Mouse (Mus musculus): ENCODE measurements around the gene 4930432M17Rik. TPM values are rescaled to one million over a fixed set of nuclear protein-coding genes. Genes with fewer than 3 reads are reported as not detected.

Gene 4930432M17Rik
- total and polyA plus RNA-seq, 2 experiments from 2014 or later: not detected

DNA sequence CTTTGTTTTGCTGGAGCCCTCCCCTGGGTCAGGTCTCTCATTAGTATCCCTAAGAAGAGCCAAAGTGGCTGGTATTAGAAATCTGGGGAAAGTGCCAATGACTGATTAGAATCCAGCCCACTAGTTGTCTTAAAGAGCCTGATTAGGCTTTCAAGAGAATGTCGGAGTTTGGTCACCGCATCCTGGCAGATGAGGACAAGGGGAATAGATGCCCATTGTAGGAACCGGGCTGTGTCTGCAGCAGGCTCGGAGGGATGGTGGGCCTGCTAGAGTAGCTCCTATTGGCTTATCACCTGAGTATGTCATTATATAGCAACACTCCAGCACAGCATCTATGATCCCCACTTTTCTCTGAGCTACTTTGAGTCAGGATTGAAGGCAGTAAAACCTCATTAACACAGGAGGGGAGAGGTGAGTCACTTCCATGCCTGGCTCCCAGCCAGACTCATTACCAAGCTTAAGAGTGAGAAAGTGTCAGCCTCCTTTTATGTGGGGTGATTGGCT, 15.9 kb downstream of the 4930432M17Rik start:
- Histone ChIP-seq H3K36me3 (ENCODE audit: insufficient read depth, low read length) (no peaks in the 10 kb centered on the region), H3K4me1 (ENCODE audit: insufficient read depth, low read length) (no peaks in the 10 kb centered on the region), H3K9ac (replicated peaks; ENCODE audit: low read length, poor library complexity, severe bottlenecking) (no peak overlapping the region), H3K9me3 (ENCODE audit: low read length) (no peaks in the 10 kb centered on the region), H3K4me2 (ENCODE audit: low read depth, low read length, poor library complexity, severe bottlenecking) (no peak overlapping the region), H3K27ac (ENCODE audit: low read depth, low read length) (no peak overlapping the region), H3K4me3 (ENCODE audit: low read depth, low read length) (no peak overlapping the region), H3K27me3 (ENCODE audit: insufficient read depth, low read length) (no peaks in the 10 kb centered on the region)
- ATAC-seq (ENCODE audit: low FRiP score) (no peak), DNase-seq (ENCODE audit: low spot score) (peak; percentile 41)
- 70% methylated on average over 4 of the region's 4 CpGs for WGBS
- TF ChIP-seq CTCF (IDR thresholded peaks at IDR 0.05): no peak

- no peak for ATAC-seq (ENCODE audit: low FRiP score)
- no peaks in the 10 kb centered on the region for H3K9me3 ChIP-seq (ENCODE audit: low read length)
- 81% methylated on average over 3 of the region's 3 CpGs for WGBS
- no peak overlapping the region for H3K4me2 ChIP-seq (ENCODE audit: low read depth, low read length, poor library complexity, severe bottlenecking)
- H3K4me1 ChIP-seq (ENCODE audit: insufficient read depth, low read length): no peaks in the 10 kb centered on the region
- no peak overlapping the region for H3K9ac ChIP-seq (replicated peaks; ENCODE audit: low read length, poor library complexity, severe bottlenecking)
- TF ChIP-seq CTCF (IDR thresholded peaks at IDR 0.05): no peak
- no peak overlapping the region for H3K27ac ChIP-seq (ENCODE audit: low read depth, low read length)
- no peaks in the 10 kb centered on the region for H3K36me3 ChIP-seq (ENCODE audit: insufficient read depth, low read length)
- no peak for DNase-seq (ENCODE audit: low spot score)
- H3K4me3 ChIP-seq (ENCODE audit: low read depth, low read length): no peak overlapping the region
- H3K27me3 ChIP-seq (ENCODE audit: insufficient read depth, low read length): no peaks in the 10 kb centered on the region
Measured at GRCm38 (mm10) chr3:121687741-121688140, 17.2 kb downstream of the 4930432M17Rik start.

DNA sequence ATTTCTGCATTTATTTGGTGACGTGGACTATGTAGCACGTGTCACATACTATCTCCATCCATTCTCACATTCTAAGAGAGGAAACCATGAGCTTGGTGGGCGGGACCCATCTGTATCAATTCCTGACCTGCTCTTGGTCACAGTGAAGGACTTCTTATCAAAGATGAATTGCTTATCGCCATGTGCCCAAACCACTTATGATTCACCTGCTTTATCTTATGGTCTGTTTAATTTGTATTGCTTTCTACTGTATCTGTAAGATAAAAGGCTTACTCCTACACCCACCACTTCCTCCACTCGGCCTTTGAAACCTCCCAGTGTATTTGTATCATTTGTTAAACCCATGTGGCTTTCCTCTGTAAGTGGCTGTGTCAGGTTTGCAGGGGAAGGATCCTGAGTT, 18.5 kb downstream of the 4930432M17Rik start:
- Histone ChIP-seq H3K27me3 (ENCODE audit: insufficient read depth, low read length) (no peaks in the 10 kb centered on the region), H3K36me3 (ENCODE audit: insufficient read depth, low read length) (no peaks in the 10 kb centered on the region), H3K4me2 (ENCODE audit: low read depth, low read length, poor library complexity, severe bottlenecking) (no peak overlapping the region), H3K4me3 (ENCODE audit: low read depth, low read length) (no peak overlapping the region), H3K4me1 (ENCODE audit: insufficient read depth, low read length) (no peaks in the 10 kb centered on the region), H3K9ac (replicated peaks; ENCODE audit: low read length, poor library complexity, severe bottlenecking) (no peak overlapping the region), H3K9me3 (ENCODE audit: low read length) (no peaks in the 10 kb centered on the region), H3K27ac (ENCODE audit: low read depth, low read length) (no peak overlapping the region)
- DNase-seq (ENCODE audit: low spot score): no peak
- ATAC-seq (ENCODE audit: low FRiP score): no peak
- no peak for TF ChIP-seq CTCF (IDR thresholded peaks at IDR 0.05)
- 89% methylated on average over 5 of the region's 5 CpGs for WGBS

DNA sequence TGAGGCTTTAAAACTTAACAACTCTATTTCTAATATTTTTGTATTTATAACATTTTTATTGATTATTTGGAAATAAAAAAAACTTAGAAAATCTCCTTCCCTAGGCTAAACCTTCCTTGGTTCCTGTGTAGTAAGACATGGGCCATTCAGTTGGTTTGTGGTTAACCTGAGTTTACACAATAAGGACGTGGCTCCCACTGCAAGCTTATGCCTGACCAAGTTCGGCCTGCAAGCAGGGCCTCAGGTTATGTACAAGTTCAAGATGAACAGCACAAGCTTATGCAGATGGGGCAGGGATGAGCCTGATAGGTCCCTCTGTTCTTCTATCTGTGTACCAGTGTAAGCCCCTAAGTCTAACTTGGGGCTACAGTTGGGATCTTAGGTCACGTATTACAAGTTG, 19.1 kb downstream of the 4930432M17Rik start:
- no peak for TF ChIP-seq CTCF (IDR thresholded peaks at IDR 0.05)
- no peak for DNase-seq (ENCODE audit: low spot score)
- 91% methylated on average over 3 of the region's 3 CpGs for WGBS
- Histone ChIP-seq H3K4me2 (ENCODE audit: low read depth, low read length, poor library complexity, severe bottlenecking) (no peak overlapping the region), H3K4me3 (ENCODE audit: low read depth, low read length) (no peak overlapping the region), H3K4me1 (ENCODE audit: insufficient read depth, low read length) (no peaks in the 10 kb centered on the region), H3K27ac (ENCODE audit: low read depth, low read length) (no peak overlapping the region), H3K9me3 (ENCODE audit: low read length) (no peaks in the 10 kb centered on the region), H3K36me3 (ENCODE audit: insufficient read depth, low read length) (no peaks in the 10 kb centered on the region), H3K9ac (replicated peaks; ENCODE audit: low read length, poor library complexity, severe bottlenecking) (no peak overlapping the region), H3K27me3 (ENCODE audit: insufficient read depth, low read length) (no peaks in the 10 kb centered on the region)
- ATAC-seq (ENCODE audit: low FRiP score): no peak

DNA sequence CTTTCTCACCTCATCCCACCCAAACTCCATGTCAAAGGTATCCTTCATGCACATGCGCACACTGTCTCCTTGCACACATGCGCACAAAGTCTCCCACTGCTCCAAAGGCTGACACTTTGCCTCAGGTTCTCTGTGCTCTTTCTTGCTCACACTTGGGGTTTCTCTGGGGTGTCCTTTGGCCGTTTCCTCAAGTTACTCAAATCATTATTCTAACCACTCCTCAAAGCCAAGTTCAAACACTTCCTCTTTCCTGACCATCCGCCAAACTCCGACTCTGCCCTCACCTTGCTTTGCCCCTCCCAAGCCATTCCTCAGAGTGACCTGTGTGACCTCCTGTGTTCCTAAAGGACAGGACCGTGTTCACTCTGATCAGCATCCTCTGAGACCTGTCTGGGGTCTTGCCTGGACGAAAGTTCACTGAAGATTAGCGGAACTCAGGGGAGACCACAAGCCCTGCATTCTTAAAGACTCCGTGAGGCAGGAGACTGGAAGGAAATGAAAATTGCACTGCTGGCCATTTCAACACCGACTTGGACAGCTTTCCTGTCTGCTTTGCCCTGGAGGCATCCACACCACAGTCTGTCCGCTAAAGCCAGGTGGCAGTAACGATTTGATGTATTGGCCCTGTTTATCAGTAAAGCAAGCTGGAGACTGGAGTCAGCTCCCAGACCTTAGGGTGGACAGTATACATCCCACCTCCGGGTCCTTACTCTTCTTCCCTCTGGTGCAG, 22.6 kb downstream of the 4930432M17Rik start:
- DNase-seq (ENCODE audit: low spot score): peak; percentile 3
- no peak overlapping the region for H3K27ac ChIP-seq (ENCODE audit: low read depth, low read length)
- no peak for TF ChIP-seq CTCF (IDR thresholded peaks at IDR 0.05)
- no peaks in the 10 kb centered on the region for H3K27me3 ChIP-seq (ENCODE audit: insufficient read depth, low read length)
- H3K4me1 ChIP-seq (ENCODE audit: insufficient read depth, low read length): no peaks in the 10 kb centered on the region
- no peak overlapping the region for H3K9ac ChIP-seq (replicated peaks; ENCODE audit: low read length, poor library complexity, severe bottlenecking)
- H3K9me3 ChIP-seq (ENCODE audit: low read length): no peaks in the 10 kb centered on the region
- ATAC-seq (ENCODE audit: low FRiP score): no peak
- 77% methylated on average over 13 of the region's 13 CpGs for WGBS
- no peak overlapping the region for H3K4me3 ChIP-seq (ENCODE audit: low read depth, low read length)
- no peaks in the 10 kb centered on the region for H3K36me3 ChIP-seq (ENCODE audit: insufficient read depth, low read length)
- H3K4me2 ChIP-seq (ENCODE audit: low read depth, low read length, poor library complexity, severe bottlenecking): no peak overlapping the region

GRCm38 (mm10) chr3:121693746-121694145, 23.2 kb downstream of the 4930432M17Rik start:
- no peak overlapping the region for H3K27ac ChIP-seq (ENCODE audit: low read depth, low read length)
- H3K4me1 ChIP-seq (ENCODE audit: insufficient read depth, low read length): no peaks in the 10 kb centered on the region
- no peaks in the 10 kb centered on the region for H3K27me3 ChIP-seq (ENCODE audit: insufficient read depth, low read length)
- no peak for ATAC-seq (ENCODE audit: low FRiP score)
- H3K9ac ChIP-seq (replicated peaks; ENCODE audit: low read length, poor library complexity, severe bottlenecking): no peak overlapping the region
- H3K4me2 ChIP-seq (ENCODE audit: low read depth, low read length, poor library complexity, severe bottlenecking): no peak overlapping the region
- TF ChIP-seq CTCF (IDR thresholded peaks at IDR 0.05): no peak
- H3K9me3 ChIP-seq (ENCODE audit: low read length): no peaks in the 10 kb centered on the region
- H3K36me3 ChIP-seq (ENCODE audit: insufficient read depth, low read length): no peaks in the 10 kb centered on the region
- WGBS: 91% methylated on average over 5 of the region's 5 CpGs
- DNase-seq (ENCODE audit: low spot score): no peak
- no peak overlapping the region for H3K4me3 ChIP-seq (ENCODE audit: low read depth, low read length)
